Mouse (Mus musculus): ENCODE measurements around the gene Eif2b3.

DNA sequence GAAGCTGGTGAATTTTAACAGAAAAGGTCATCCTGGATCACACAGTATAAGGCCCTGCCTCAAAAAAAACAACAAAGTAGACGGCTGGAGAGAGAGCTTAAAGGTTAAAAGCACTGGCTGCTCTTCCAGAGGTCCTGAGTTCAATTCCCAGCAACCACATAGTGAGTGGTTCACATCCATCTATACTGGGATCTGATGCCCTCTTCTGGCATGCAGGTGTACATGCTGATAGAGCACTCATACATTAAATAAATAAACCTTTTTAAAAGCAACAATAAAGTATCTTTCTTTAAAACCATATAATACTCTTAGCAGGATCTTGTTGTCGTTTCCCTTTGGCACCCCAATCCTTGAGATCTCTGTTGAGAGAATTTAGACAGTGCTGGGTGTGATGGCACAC lies 42.7 kb upstream of the Eif2b3 start:
- peak; percentile 18; the same call in 1 of the 2 replicates for TF ChIP-seq CTCF (conservative IDR thresholded peaks at IDR 0.05; ENCODE audit: low read length)
- TF ChIP-seq NANOG (IDR thresholded peaks at IDR 0.05; ENCODE audit: borderline replicate concordance, low read length), result no peak
- TF ChIP-seq POU5F1 (IDR thresholded peaks at IDR 0.05; ENCODE audit: borderline replicate concordance, low read length), result no peak
